Mouse (Mus musculus) forebrain, embryonic 12.5 days (tissue): Measurements from ENCODE around the gene Gprc5b. TPM values are rescaled to one million over a fixed set of nuclear protein-coding genes. Genes with fewer than 3 reads are reported as not detected.

Experiments
- ATAC-seq: fragments of 200-750 bp; cut with Nextera tagmentation; 2 replicates; pipeline ENCODE4 v1.8.0; 2017; ENCODE audit warnings: moderate TSS enrichment; ENCODE audit not compliant: low FRiP score
- H3K27ac ChIP-seq: fragments of 300-500 bp; sonication (generic); 2 replicates; pipeline ENCODE4 v1.5.1; 2016; ENCODE audit warnings: mild to moderate bottlenecking
- H3K27me3 ChIP-seq: fragments of 300-500 bp; sonication (generic); 2 replicates; pipeline ENCODE4 v1.6.1; 2016; ENCODE audit warnings: mild to moderate bottlenecking
- H3K36me3 ChIP-seq: fragments of 300-500 bp; sonication (generic); replicated peaks from 2 replicates; pipeline ENCODE4 v1.6.1; 2016; ENCODE audit warnings: mild to moderate bottlenecking
- H3K4me1 ChIP-seq: fragments of 300-500 bp; sonication (generic); 2 replicates; pipeline ENCODE4 v1.6.1; 2016
- H3K4me2 ChIP-seq: fragments of 300-500 bp; sonication (generic); 2 replicates; pipeline ENCODE4 v1.6.1; 2016; ENCODE audit warnings: mild to moderate bottlenecking, moderate library complexity
- H3K4me3 ChIP-seq: fragments of 300-500 bp; sonication (generic); replicated peaks from 2 replicates; pipeline ENCODE4 v1.5.1; 2016; ENCODE audit warnings: mild to moderate bottlenecking
- H3K9ac ChIP-seq: fragments of 300-500 bp; sonication (generic); 2 replicates; pipeline ENCODE4 v1.6.1; 2016; ENCODE audit warnings: mild to moderate bottlenecking
- H3K9me3 ChIP-seq: fragments of 300-500 bp; sonication (generic); 2 replicates; pipeline ENCODE4 v1.6.1; 2016
- WGBS: fragments of 180-500 bp; shearing (Covaris S2); methylation state at CpG from one replicate; pipeline ENCODE4 v1.1.7; 2016; 5-methylcytosine and 5-hydroxymethylcytosine counted together
- polyA plus RNA-seq: library from polyadenylated mRNA; unstranded; fragments of >200 nt; fragmentation: Nextera tagmentation; extraction: Ambion mirVana; gene quantifications from 2 replicates; pipeline ENCODE4 v1.2.1, GENCODE M21; 2016

The Gprc5b gene
- polyA plus RNA-seq, 1 experiment from 2014 or later: 15.1 TPM

DNA sequence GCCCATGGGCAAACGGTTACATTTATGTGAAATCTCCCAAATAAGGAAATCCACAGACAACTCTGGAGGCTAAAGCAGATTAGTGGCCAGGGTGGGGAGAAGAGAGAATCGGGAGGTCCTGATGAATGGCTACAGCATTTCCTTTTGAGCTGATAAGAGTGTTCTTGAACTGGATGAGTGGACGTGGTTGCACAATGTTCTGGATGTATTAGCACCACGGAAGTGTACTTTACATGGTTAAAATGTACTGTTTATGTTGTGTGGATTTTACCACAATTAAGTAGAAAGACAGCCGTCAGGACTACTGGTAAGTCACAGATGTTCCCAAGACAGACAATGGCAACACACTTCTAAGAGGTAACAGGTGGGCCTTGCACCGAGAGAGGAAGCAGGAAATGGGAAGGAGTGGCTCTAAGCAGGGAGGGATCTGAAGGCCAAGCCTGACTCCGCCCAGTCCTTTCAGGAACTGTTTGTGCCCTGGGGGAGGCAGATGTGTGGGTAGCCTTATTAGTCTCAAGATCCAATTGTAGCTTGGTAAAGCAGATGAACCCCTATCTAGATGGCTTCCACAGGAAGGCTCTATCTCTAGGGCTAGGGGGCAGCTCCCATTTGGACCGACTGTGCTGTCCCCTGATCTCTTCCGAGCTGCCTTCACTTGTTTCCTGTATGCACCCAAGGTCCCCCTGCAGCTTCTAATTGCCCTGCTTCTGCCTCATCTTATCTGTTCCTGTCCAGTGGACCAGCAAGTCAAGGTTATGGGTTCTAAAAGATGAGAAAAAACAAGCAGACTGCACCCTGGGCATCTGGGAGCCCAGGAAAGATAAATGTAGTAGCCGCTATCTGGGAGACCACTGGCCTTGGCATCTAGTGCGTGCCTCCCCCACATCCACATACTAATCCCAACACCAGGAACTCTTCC, 57.3 kb downstream of the Gprc5b start:
- no peak for ATAC-seq
- H3K9me3 ChIP-seq: no peaks in the 10 kb centered on the region
- no peak overlapping the region for H3K27ac ChIP-seq
- H3K9ac ChIP-seq: no peak overlapping the region
- H3K4me2 ChIP-seq: no peak overlapping the region
- H3K4me1 ChIP-seq: peaks cover 9% of the 10 kb centered on the region
- H3K27me3 ChIP-seq: no peaks in the 10 kb centered on the region
- no peaks in the 10 kb centered on the region for H3K36me3 ChIP-seq
- no peak overlapping the region for H3K4me3 ChIP-seq
- WGBS: 70% methylated on average over 11 of the region's 11 CpGs

DNA sequence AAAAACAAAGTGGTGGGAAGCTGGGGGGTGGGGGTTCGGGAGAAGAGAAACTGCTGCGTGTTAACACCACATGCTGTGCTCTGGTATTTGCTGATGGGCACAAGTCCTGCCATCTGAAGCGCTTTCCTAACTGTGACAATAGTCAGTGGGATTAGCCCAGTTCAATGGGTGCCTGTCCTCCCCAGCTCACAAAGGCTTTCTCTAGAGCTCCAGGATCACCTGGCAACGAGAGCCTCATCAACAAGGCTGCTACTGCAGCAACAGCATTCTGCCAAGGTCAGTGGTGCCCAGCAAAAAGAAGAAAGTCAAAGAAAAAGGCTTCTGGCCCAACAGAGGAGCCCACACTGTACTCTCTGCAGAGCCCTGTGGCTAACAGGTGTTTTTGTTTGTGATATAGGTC, 58.2 kb downstream of the Gprc5b start:
- peaks cover 9% of the 10 kb centered on the region for H3K4me1 ChIP-seq
- H3K4me2 ChIP-seq: no peak overlapping the region
- H3K27ac ChIP-seq: no peak overlapping the region
- H3K4me3 ChIP-seq: no peak overlapping the region
- H3K27me3 ChIP-seq: no peaks in the 10 kb centered on the region
- no peak overlapping the region for H3K9ac ChIP-seq
- ATAC-seq: no peak
- WGBS: 6% methylated on average over 4 of the region's 4 CpGs
- no peaks in the 10 kb centered on the region for H3K36me3 ChIP-seq
- no peaks in the 10 kb centered on the region for H3K9me3 ChIP-seq

DNA sequence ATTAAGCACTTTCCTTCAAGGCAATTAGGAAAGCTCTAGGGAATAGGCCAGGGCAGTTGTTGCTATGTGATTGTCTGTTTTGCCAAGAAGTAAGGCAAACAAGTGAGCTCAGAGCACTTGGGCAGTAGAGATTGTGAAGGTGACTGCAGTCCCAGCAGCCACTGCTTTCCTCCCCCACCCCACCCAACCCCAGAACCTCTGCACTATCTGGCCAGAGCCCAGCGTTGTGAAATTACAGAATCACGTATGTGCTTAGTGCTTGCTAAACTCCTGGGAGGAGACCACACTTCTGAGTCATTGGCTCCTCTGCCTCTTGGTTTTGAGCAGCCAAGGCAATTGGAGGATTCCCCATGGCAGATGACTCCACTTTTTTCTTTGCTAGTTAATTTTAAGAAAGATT, 59.7 kb downstream of the Gprc5b start:
- H3K27ac ChIP-seq: no peak overlapping the region
- ATAC-seq: no peak
- H3K9me3 ChIP-seq: no peaks in the 10 kb centered on the region
- no peaks in the 10 kb centered on the region for H3K27me3 ChIP-seq
- H3K4me3 ChIP-seq: no peak overlapping the region
- WGBS: 92% methylated on average over 2 of the region's 2 CpGs
- no peak overlapping the region for H3K9ac ChIP-seq
- no peaks in the 10 kb centered on the region for H3K36me3 ChIP-seq
- H3K4me2 ChIP-seq: no peak overlapping the region
- H3K4me1 ChIP-seq: peaks cover 9% of the 10 kb centered on the region

DNA sequence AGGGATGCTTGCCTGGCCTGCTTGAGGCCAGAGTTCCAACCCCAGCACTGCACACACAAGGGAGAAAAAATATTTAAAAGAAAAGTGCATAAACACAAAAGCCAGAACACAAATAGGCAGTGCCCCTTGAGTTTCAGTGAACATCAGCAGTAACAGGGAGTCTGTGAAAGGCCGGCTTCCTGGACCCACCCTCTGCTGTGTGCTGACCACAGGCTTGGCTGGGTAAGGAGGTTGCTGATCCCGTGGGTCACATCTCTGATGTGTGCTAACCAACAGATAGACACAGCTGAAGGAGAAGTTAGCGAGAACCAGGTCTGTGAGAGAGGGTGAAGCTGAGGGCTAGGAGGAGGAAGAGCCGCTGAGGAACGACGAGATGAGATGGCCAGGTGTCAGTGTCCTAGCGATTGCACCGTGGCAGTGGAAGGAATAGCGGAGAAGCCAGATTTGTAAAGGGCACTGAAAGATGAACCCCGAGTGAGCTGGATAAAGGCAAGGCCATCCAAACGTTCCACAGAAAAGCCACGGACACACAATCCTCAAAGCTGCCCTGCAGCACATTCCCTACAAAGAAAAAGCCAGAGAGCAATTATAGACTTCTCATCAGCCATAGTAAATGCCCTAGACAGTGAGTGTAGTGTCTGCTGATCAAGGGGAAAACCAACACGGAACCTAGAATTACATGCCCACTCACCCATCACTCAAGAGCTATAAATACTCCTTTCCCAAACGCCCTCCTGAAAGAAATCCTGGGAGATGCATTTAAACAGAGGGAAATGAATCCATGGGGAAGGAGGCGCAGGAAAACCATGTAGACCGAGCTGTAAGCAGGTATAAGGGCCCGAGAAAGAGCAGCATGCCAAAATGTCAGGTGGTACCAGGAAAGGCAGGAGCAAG, 63.3 kb downstream of the Gprc5b start:
- Histone ChIP-seq H3K27ac (no peak overlapping the region), H3K9ac (no peak overlapping the region), H3K9me3 (no peaks in the 10 kb centered on the region), H3K27me3 (no peaks in the 10 kb centered on the region), H3K36me3 (no peaks in the 10 kb centered on the region), H3K4me3 (no peak overlapping the region), H3K4me1 (peaks cover 5% of the 10 kb centered on the region), H3K4me2 (no peak overlapping the region)
- 78% methylated on average over 17 of the region's 17 CpGs for WGBS
- ATAC-seq: no peak

GRCm38 (mm10) chr7:118929601-118930311, 65.3 kb downstream of the Gprc5b start:
- Histone ChIP-seq H3K9me3 (no peaks in the 10 kb centered on the region), H3K4me2 (no peak overlapping the region), H3K36me3 (no peaks in the 10 kb centered on the region), H3K4me1 (peaks cover 6% of the 10 kb centered on the region; the same call in 1 of the 2 replicates), H3K27ac (no peak overlapping the region), H3K27me3 (no peaks in the 10 kb centered on the region), H3K4me3 (no peak overlapping the region), H3K9ac (no peak overlapping the region)
- 52% methylated on average over 16 of the region's 16 CpGs for WGBS
- no peak for ATAC-seq

GRCm38 (mm10) chr7:118928916-118929315, 66.1 kb downstream of the Gprc5b start:
- Histone ChIP-seq H3K27ac (no peak overlapping the region), H3K4me1 (peaks cover 6% of the 10 kb centered on the region; the same call in 1 of the 2 replicates), H3K27me3 (no peaks in the 10 kb centered on the region), H3K4me2 (no peak overlapping the region), H3K36me3 (no peaks in the 10 kb centered on the region), H3K9ac (no peak overlapping the region), H3K9me3 (no peaks in the 10 kb centered on the region), H3K4me3 (no peak overlapping the region)
- WGBS: 80% methylated on average over 8 of the region's 8 CpGs
- no peak for ATAC-seq

- no peaks in the 10 kb centered on the region for H3K27me3 ChIP-seq
- H3K4me1 ChIP-seq: peaks cover 6% of the 10 kb centered on the region; the same call in 1 of the 2 replicates
- H3K9me3 ChIP-seq: no peaks in the 10 kb centered on the region
- no peak overlapping the region for H3K9ac ChIP-seq
- H3K4me2 ChIP-seq: no peak overlapping the region
- H3K4me3 ChIP-seq: no peak overlapping the region
- no peak for ATAC-seq
- no peaks in the 10 kb centered on the region for H3K36me3 ChIP-seq
- 87% methylated on average over 3 of the region's 3 CpGs for WGBS
- H3K27ac ChIP-seq: no peak overlapping the region
These were observed 66.7 kb downstream of the Gprc5b start for GRCm38 (mm10) chr7:118928316-118928715.

GRCm38 (mm10) chr7:118927279-118927678, 67.7 kb downstream of the Gprc5b start:
- Histone ChIP-seq H3K4me1 (peaks cover 6% of the 10 kb centered on the region; the same call in 1 of the 2 replicates), H3K4me3 (no peak overlapping the region), H3K9ac (no peak overlapping the region), H3K27ac (no peak overlapping the region), H3K36me3 (no peaks in the 10 kb centered on the region), H3K4me2 (no peak overlapping the region), H3K9me3 (no peaks in the 10 kb centered on the region), H3K27me3 (no peaks in the 10 kb centered on the region)
- 88% methylated on average over 2 of the region's 2 CpGs for WGBS
- no peak for ATAC-seq

DNA sequence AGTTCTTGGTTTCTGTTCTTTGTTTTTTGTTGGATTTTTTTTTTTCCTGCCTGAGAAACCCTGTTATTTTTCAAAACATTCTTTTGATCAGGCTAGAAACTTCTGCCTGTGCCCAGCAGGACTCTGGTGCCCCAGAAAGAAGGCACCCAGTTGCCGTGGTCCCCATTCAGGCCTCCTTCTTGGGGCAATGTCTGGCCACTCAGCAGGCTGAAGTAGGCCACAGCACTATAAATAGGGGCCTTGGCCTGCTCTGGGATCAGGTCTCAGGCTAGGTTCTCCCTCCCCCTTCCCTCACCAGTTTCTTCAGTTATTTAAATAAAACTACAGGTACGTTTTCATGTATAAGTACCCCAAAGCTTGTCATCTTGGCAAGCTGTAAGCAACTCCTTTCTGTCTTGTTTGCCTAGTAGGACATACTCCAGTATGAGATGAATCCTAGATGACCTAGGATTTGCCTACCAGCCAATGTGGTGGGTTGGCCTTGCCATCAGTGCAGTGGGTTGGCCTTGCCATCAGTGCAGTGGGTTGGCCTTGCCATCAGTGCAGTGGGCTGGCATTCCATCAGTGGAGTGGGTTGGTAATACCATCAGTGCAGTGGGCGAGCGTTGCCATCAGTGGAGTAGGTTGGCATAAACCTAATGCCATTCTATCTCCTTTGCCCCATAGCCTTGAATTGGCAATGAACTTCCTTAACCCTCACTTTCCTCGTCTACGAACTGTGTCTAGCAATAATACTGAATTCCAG, 68.3 kb downstream of the Gprc5b start:
- no peak overlapping the region for H3K9ac ChIP-seq
- no peak for ATAC-seq
- no peak overlapping the region for H3K27ac ChIP-seq
- 86% methylated on average over 6 of the region's 6 CpGs for WGBS
- H3K36me3 ChIP-seq: no peaks in the 10 kb centered on the region
- H3K4me2 ChIP-seq: no peak overlapping the region
- H3K4me1 ChIP-seq: peaks cover 6% of the 10 kb centered on the region; the same call in 1 of the 2 replicates
- H3K4me3 ChIP-seq: no peak overlapping the region
- no peaks in the 10 kb centered on the region for H3K27me3 ChIP-seq
- H3K9me3 ChIP-seq: no peaks in the 10 kb centered on the region

GRCm38 (mm10) chr7:118925547-118925946, 69.5 kb downstream of the Gprc5b start:
- no peaks in the 10 kb centered on the region for H3K36me3 ChIP-seq
- no peak overlapping the region for H3K4me2 ChIP-seq
- no peaks in the 10 kb centered on the region for H3K27me3 ChIP-seq
- no peaks in the 10 kb centered on the region for H3K9me3 ChIP-seq
- no peak overlapping the region for H3K4me3 ChIP-seq
- no peak for ATAC-seq
- no peak overlapping the region for H3K27ac ChIP-seq
- H3K9ac ChIP-seq: no peak overlapping the region
- peaks cover 6% of the 10 kb centered on the region; the same call in 1 of the 2 replicates for H3K4me1 ChIP-seq
- 81% methylated on average over 3 of the region's 3 CpGs for WGBS

DNA sequence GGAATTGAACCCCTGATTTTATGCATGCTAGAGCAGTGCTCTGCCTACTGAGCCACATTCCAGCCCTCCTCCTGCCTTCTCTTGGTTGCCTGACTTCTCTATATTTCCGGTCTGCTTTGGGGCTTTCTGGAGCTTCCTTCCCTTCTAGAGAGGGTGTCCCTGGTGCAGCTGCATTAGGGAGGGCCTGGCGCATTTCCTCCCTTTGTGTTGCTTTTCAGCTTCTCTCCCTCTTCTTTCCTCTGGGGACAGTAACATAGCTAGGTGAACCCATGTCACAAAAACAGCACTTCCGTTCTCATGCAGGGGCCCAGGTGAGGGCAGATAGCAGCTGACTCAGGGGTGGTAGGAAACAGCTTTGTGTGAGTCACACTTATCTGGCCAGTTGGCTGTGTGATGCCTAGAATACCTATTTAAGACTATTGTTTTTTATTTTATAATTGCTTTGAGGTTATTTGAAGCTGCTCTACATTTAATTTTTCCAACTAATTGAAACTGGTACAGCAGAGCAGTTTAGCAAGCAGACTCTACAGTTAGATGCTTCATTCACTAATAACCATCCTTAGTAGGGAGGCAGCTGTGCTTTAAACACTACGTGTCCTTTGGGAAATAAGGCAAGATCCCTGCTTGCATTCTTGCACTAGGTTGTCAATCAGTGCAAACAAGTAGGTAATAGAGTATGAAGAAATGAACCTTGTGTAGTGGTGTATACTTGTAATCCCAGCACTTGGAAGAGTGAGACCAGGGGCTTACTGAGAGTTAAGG, 72.4 kb downstream of the Gprc5b start:
- Histone ChIP-seq H3K4me1 (peaks cover 13% of the 10 kb centered on the region), H3K27me3 (no peaks in the 10 kb centered on the region), H3K27ac (no peak overlapping the region)

More for the DNA sequence above, 72.4 kb downstream of the Gprc5b start:
- Histone ChIP-seq H3K9ac (no peak overlapping the region), H3K4me3 (no peak overlapping the region), H3K36me3 (no peaks in the 10 kb centered on the region), H3K9me3 (no peaks in the 10 kb centered on the region), H3K4me2 (no peak overlapping the region)
- ATAC-seq: no peak
- 69% methylated on average over 4 of the region's 4 CpGs for WGBS
